Mouse (Mus musculus) lung, postnatal 25 days (tissue): ENCODE results near the gene Ccdc36.
A peak's percentile ranks its signal among the peaks of the same experiment; 100 is the strongest.

Source experiments
- DNase-seq: peaks from one replicate; pipeline ENCODE4 v3.0.0; 2022; ENCODE audit warnings: low spot score

The Ccdc36 gene

GRCm38 (mm10) chr9:108445125-108445524 is 16.8 kb upstream of the Ccdc36 start:
- DNase-seq, result no peak

- DNase-seq, result no peak
These were observed 13.1 kb upstream of the Ccdc36 start for GRCm38 (mm10) chr9:108441236-108441919.

- no peak for DNase-seq
These were observed 12.2 kb upstream of the Ccdc36 start for GRCm38 (mm10) chr9:108440485-108440884.

DNA sequence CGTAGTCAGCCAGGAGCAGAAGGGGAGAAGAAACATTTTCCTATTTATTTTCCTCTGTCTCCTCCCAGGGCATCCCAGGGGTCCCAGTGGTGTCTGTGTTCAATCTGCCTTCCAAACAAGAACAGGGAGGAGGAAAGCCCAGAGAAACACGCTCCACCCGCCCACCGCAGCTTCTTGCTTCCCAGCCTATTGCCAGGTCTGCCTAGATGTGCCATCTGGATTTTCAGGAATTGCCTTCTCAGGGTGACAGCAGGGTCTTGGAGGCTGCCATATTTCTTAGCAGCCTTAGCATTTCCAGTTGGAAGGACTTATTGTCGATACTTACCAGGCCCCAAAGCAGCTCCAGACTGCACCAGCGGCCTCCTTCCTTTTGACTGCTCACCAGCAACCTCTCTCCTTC is 10.9 kb upstream of the Ccdc36 start:
- DNase-seq, result no peak

- DNase-seq, result no peak
These were observed 7.9 kb upstream of the Ccdc36 start, which contains the start of gene BC048562 for GRCm38 (mm10) chr9:108436182-108436581. Gene BC048562, plus strand, starts transcription at chr9:108436482.

DNA sequence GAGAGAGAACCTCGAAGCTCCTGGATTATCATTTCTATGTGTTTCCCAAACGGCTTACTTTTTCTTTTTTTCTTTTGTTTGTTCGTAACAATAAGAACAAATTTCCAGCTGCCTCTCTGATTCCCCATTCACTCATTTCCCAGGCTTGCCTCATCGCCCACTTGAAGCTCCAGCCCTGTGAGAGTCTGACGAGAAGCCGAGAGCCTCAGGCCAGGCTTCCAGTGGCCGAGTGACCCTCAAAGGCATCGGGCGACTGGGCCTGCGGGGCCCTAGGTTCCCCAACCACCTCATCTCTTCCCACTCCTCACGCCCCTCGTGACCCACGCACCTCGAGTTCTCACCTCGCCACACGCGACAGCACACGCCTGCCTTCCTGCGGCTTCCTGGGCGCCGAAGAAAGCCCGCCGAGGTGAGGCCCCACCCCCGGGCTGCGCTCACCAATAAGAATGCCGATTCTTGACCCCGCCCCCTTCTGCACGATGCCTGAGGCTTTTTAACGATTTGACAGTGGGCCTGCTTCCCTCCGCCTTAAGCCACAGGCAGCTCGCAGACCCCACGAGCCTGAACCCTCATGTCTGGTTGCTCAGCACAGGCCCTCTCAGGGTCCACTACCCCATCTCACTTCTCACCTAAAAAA is 3.3 kb upstream of the Ccdc36 start:
- DNase-seq, result no peak

- peak; percentile 21 for DNase-seq
These were observed 16.1 kb downstream of the Ccdc36 start for GRCm38 (mm10) chr9:108412221-108412620.

DNA sequence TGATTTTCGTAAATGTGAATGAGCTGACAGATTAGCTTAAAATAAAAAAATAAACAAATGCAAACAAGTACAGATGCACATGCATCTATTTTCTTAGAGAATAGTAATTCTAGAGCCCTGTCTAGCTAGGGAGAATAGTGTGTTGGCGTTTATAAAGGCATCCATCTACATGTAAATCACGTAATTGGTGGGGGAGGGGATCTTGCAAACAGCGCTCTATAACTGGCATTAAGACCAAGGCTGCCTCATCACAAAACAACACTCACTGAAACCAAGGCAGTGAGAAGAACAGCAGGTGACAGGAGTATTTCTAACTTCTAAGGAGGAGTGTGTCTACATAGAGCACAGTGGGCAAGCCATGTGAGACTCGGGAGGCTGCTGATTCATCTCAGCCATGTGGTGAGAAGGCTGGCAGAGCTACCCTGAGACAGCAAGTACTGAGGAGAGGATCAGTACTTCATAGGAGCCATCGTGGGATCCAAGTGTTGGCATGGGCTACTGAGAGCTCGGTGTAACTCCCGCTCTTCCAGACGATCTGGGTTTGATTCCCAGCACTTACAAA is 16.8 kb downstream of the Ccdc36 start:
- DNase-seq, result no peak

DNA sequence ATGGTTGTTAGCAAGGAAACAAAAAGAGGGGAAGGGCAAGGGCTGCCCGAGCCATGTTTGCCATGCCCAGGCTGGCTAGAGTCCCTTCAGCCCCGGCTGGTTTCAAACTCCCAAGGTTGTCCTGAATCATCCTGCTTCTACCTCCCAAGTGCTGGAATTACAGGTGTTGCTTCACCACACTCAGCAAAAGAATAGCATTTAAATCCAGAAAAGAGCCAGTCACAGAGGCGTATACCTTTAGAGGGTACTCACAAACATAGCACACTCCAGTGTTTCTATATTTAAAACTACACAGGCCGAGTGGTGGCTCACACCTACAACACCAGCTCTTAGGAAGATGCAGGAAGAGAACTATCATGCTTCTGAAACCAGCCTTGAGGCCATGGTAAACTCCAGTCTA is 18.7 kb downstream of the Ccdc36 start:
- no peak for DNase-seq

DNA sequence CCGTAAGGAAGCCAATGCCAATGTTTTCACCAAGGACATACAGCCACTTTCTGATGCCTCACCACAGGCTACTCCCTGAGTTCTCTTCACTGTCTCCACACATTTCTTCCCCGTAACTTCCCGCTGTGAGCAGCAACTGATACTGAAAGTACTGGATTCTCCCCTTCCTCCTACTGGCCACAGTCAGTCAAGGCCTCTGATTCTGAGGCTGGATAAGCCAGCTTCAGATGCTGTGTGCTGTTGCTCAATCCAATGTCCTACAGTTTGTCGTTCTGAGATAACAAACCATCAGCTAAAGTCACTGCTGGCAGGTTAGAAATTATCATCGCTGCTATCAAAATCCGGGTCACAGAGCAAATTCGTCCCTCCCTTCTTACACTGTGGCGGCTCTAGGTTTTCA is 23.8 kb downstream of the Ccdc36 start:
- no peak for DNase-seq

DNA sequence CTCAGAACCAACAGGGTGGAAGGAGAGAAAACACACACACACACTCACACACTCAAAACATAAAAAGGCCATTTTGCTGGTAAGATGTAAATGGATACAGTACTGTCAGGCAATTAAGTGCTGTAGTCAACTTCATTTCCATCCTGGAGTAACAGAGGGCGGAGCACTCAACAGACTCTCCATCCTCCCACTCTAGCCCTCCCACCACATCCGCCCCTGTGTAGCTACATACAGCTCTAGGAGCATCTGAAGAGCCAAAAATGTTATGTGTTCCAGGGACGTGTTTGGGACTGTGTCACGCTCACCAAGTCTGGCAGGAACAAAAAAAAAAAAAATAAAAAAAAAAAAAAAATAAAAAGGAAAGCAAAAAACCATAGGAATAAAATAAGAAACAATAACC is 25.2 kb downstream of the Ccdc36 start:
- DNase-seq, result no peak

DNA sequence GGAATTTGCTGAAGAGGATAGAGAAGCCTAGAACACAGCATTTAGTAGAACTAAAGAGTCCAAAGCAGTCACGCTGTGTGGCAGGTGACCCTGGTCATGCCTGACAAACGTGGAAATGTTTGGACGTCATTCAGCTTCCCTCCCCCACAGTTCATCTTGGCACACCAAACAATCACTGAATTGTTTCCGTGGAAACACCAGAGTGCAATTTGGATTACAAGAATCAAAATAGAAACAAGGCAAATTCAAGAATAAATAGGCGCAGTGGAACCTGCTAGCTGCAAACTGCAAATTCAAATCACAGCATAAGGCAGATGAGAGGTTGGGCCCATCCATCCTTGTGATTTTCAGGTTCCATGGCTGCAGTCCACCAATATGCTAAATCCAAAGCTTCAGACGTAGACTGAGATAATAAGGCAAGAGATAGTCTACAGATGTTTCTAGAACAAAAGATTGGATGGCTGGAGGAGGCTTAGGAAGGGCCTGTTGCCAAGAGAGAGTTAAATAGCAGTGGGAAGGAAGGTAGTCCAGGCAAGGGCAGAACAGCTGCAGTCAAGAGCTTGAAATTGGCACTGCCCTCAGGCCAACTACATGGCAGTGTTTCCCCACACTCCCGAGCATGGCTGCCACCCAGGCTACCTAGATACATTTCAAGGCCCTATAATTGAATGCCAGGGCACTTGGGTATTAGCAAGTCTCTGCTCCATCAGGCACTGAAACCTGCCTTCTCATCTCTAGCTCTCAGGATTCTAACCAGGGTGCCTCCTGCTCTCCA is 26.9 kb downstream of the Ccdc36 start:
- peak; percentile 26 for DNase-seq

- DNase-seq, result no peak
These were observed 30.0 kb downstream of the Ccdc36 start for GRCm38 (mm10) chr9:108398324-108398723.

DNA sequence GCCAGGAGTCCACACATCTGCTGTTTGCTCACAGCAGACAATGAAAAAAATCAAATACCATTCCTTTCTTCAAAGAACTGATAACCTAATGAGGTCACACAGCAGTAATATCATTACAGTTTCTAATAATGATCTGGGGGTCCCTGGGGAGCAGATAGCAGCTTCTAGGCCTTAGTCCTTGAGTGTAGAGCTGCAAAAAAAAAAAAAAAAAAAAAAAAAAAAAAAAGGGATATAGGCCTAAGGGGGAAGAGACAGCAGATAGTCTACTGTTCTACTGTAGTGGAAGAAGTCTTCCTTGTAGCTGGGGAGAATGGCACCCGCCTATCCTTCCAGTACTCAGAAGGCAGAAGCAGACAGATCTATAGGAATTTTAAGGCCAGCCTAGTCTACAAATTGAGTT is 32.9 kb downstream of the Ccdc36 start:
- DNase-seq, result no peak

GRCm38 (mm10) chr9:108394191-108394590 is 34.1 kb downstream of the Ccdc36 start:
- no peak for DNase-seq

DNA sequence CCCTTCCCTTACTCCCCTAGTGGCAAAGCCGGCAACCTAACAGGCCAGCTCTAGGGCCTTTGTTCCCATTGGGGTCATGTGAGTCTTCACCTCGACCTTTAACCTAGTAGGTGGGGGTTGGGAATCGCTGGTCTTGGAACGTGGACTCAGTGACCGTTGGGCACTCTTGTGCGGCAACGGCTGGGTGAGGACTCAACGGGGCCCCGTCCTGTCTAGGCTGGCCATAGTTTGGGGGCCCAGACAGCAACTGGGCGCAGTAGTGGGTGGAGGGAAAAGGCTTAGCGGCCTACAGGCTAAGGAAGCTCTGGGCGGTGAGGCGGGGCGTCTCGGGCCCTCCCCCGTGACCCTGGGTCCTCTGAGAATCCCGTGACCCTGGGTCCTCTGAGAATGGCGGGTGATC is 35.6 kb downstream of the Ccdc36 start, which contains the start of gene 1700102P08Rik:
1700102P08Rik (plus strand) TSS at position 130 of the 400 bp plus-strand sequence.
- DNase-seq, result no peak

GRCm38 (mm10) chr9:108389220-108389619 is 39.1 kb downstream of the Ccdc36 start:
- no peak for DNase-seq

GRCm38 (mm10) chr9:108388601-108389000 is 39.7 kb downstream of the Ccdc36 start:
- no peak for DNase-seq

DNA sequence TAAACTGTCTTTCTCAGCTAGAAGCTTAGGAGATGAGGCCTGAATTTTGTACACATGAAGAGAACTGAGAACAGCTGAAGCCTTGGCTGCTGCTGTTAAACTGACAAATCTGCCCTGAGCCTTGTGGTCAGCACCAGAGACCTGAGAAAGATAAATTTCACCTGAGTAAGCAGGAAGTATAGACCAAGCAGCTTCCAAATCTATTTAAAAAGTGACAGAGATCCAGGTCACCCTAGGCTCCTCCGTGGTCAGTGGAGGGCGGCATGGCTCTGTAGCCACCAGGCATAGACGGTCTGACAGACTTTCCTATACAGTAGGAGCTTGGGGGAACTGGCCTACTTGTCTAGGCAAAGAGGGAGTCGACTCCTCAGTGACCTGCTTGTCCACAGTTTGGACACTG is 41.5 kb downstream of the Ccdc36 start:
- no peak for DNase-seq

DNA sequence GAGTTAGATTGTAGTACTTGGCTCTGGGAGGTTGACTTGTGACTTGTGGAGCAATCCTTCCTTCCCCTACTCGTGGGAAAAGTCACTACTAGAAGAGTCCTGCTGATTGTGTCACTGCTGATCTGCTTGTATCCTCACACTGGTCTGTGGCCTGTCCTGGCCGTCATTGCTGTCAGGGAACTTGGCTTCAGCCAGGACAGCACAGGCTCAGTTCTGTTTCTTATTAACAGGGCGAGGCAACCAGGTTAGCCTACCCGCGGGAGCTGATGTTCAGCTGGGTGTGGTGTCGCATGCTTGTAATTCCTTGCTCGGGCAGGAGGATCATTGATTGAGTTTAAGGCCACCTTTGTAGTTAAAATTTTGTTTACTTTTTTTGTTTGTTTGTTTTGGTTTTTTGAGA is 43.3 kb downstream of the Ccdc36 start:
- no peak for DNase-seq

GRCm38 (mm10) chr9:108381382-108381781 is 46.9 kb downstream of the Ccdc36 start:
- peak; percentile 66 for DNase-seq

DNA sequence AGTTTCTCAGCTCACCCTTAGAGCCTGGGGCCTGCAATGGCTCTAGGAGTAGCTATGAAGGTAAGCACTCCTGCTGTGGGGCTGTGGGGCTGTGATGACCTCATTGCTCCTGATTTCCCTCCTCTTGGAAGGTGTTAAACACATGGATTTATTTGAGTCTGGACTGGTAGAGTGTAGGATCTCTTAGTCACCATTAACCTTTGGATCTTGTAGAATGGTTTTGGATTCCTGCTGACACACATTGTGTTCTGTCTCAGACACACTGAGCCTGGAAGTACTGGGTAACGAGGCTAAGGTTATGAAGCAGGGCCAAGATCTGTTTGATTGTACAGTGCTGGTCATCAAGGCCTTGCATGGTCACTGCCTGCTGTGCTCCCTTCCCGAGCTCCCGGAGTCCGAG is 49.0 kb downstream of the Ccdc36 start:
- DNase-seq, result no peak

GRCm38 (mm10) chr9:108378736-108379135 is 49.5 kb downstream of the Ccdc36 start:
- DNase-seq, result no peak
